Mouse (Mus musculus) bone marrow, adult 2 months (tissue): Measurements from ENCODE around the gene Cyp39a1. TPM values are rescaled to one million over a fixed set of nuclear protein-coding genes. Genes with fewer than 3 reads are reported as not detected.

Experiments used
- H3K27ac ChIP-seq: fragments of 200-500 bp; 2 replicates; pipeline ENCODE4 v1.5.1; 2012; ENCODE audit warnings: low read depth, mild to moderate bottlenecking, control low read depth, inconsistent platforms, low read length; ENCODE audit not compliant: control insufficient read depth, poor library complexity, insufficient read depth
- H3K4me1 ChIP-seq: fragments of 200-500 bp; 2 replicates; pipeline ENCODE4 v1.6.1; 2011; ENCODE audit warnings: low read length; ENCODE audit not compliant: control insufficient read depth, insufficient read depth
- H3K4me3 ChIP-seq: fragments of 200-500 bp; replicated peaks from 2 replicates; pipeline ENCODE3; 2011; ENCODE audit warnings: mild to moderate bottlenecking, low read depth, low read length, control low read depth; ENCODE audit not compliant: control insufficient read depth
- CTCF ChIP-seq: fragments of 200-500 bp; IDR thresholded peaks from 2 replicates; pipeline ENCODE4 v1.5.1; 2011; ENCODE audit warnings: low read length, control low read depth; ENCODE audit not compliant: control insufficient read depth, insufficient read depth
- POLR2A ChIP-seq: fragments of 200-500 bp; IDR thresholded peaks from 2 replicates; pipeline ENCODE4 v1.6.1; 2011; ENCODE audit warnings: low read depth, mild to moderate bottlenecking, control low read depth, low read length, borderline replicate concordance; ENCODE audit not compliant: control insufficient read depth
- WGBS: fragments of 180-500 bp; shearing (Covaris S2); methylation state at CpG from one replicate; pipeline ENCODE4 v1.1.7; 2018; 5-methylcytosine and 5-hydroxymethylcytosine counted together
- polyA plus RNA-seq: library from polyadenylated mRNA; stranded (reverse); fragments of >200 nt; gene quantifications from 2 replicates; pipeline ENCODE4 v1.2.4, GENCODE M21; 2011; ENCODE audit warnings: low replicate concordance; ENCODE audit not compliant: missing spikeins, insufficient read depth, insufficient read length

Gene Cyp39a1
- polyA plus RNA-seq, 1 experiment, result 2.4 TPM

DNA sequence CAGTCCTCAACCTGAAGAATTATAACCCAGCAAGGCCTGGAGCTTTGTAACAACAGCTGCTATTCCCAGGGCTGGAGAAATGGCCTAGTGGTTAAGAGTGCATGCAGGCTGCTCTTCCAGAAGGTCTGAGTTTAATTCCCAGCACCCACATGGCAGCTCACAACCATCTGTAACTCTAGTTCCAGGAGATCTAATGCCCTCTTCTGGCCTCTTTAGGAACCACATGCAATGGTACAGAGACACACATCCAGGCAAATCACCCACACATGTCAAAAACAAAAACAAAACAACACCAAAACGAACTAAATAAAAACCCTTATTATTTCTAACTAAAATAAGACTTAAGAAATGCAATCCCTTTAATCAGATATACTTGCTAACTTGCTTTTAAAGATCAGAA lies 26.4 kb upstream of the Cyp39a1 start:
- H3K4me1 ChIP-seq, result peaks cover 3% of the 10 kb centered on the region
- TF ChIP-seq CTCF (no peak), POLR2A (no peak)
- no peak overlapping the region for H3K27ac ChIP-seq
- WGBS, result 68% methylated on average over 1 of the region's 1 CpGs
- no peak overlapping the region for H3K4me3 ChIP-seq

DNA sequence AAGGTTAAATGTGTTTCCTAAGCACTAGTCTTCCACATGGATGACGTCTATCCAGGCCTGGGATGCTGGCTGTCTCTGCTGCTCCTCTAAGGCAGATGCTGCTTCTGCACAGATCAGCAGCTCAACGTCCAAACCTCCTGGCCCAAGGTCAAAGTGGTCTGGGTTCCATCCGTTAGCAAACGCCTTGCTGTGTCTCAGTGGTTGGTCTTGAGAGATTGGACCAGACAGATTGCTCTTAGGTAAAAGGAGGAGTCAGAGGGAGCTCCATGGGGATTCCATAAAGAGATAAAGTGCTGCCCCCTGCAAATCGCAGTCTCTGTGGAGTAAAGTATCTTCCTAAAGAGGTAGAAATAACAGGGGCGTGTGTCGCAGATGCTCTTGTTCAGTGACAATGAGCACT lies 24.0 kb upstream of the Cyp39a1 start:
- no peak overlapping the region for H3K27ac ChIP-seq
- TF ChIP-seq CTCF (no peak), POLR2A (no peak)
- no peak overlapping the region for H3K4me3 ChIP-seq
- peaks cover 3% of the 10 kb centered on the region for H3K4me1 ChIP-seq
- WGBS, result 87% methylated on average over 7 of the region's 7 CpGs

DNA sequence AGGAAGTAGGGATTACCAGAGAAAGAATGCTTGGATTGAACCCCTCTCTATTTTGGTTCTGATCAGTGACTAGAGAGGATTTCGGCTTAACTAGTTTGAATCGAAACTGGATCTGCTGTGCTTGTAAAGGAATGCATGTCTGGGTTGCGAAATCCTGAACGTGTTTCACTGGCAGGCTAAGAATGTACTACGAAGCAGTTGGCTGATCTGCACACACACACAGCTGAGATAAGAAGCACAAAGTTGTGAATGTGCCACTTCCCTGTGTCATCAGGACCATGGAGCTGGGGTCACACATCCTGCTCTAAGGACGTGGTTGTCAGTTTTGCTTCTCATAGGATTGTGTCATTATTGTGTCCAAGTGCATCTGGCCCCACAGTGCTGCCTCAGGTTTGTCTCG lies 22.9 kb upstream of the Cyp39a1 start:
- Histone ChIP-seq H3K4me3 (no peak overlapping the region), H3K27ac (no peak overlapping the region), H3K4me1 (peaks cover 3% of the 10 kb centered on the region)
- 30% methylated on average over 7 of the region's 7 CpGs for WGBS
- TF ChIP-seq CTCF (no peak), POLR2A (no peak)

DNA sequence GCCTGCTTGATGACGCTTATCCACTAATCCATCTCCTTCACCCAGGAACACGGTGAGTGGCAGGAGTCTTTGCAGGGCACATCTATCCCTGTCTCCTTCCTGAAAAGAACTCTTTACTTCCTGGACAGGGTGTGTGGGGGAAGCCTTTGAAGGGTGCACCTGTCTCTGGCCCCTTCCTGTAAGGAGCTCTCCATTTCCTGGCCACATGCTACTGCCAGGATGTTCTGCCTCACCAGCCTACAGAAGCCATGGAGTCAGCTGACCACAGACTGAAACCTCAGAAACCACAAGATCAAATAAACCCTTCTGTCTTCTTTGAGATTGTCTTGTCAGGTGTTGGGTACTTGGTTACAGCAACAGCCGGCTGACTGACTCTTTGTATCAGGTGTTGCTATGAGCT lies 22.1 kb upstream of the Cyp39a1 start:
- Histone ChIP-seq H3K4me1 (peaks cover 3% of the 10 kb centered on the region), H3K27ac (no peak overlapping the region), H3K4me3 (no peak overlapping the region)
- TF ChIP-seq CTCF, result no peak
- TF ChIP-seq POLR2A, result no peak
- WGBS, result 49% methylated on average over 3 of the region's 3 CpGs

DNA sequence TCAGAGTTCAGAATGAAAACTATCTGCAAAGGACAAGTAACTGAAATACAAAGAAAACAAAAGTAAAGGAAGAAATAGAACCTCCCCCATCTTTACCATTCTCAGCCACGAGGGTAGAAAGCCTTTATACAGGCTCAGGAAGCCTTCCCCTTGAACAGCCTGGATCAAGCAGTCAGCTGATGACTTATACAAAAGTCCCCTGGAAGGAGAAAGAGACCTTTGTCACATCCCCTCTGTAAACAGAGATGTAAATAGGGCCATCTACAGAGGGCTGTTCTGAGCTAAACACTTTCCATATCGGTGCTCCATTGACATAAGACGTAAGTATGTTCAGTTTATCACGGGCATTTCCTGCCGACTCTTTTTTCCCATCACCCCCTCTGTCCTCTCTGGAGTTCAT lies 20.3 kb upstream of the Cyp39a1 start:
- 80% methylated on average over 5 of the region's 5 CpGs for whole genome bisulfite sequencing
- H3K27ac ChIP-seq, result no peak overlapping the region
- H3K4me3 ChIP-seq, result no peak overlapping the region
- TF ChIP-seq CTCF (no peak), POLR2A (no peak)
- peaks cover 3% of the 10 kb centered on the region for H3K4me1 ChIP-seq

DNA sequence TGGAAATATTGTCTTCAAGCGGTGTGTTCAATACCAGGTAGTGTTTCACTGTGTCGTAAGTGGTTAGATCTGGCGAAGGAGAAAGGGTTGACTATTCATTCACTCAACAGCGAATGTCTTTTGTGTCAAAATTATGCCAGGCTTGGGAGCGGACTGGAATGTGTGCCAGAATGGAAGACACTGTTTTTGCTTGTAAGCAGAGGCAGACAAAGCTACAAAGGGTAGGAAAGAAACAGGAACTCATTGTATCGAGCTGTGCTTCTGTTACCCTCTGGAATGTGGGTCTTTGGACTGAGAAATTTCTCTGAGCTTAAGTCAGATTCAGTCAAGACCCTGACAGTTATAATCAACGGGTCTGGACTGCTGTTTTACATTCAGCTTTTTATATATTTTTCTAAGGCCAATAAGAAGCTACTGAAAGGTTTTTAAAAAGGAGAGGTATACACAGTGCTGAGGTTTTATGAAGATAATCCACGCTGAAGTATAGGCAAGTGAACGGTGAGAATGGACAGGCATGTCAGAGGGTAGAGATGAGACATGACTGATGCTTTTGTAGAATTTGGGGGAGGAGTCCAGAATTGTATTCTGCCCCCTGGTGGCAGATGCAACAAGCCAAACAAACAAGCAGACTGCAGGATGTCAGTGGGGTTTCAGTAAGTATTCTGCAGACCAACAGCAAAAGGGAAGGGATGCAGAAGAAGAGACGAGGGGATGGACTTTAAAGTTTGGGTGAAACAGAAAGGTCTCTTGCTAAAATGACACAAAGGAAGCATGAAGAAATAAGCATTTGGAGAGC lies 17.4 kb upstream of the Cyp39a1 start:
- peak; percentile 45; the same call in 1 of the 2 replicates for TF ChIP-seq CTCF
- TF ChIP-seq POLR2A, result no peak
- Histone ChIP-seq H3K4me1 (no peaks in the 10 kb centered on the region), H3K4me3 (no peak overlapping the region), H3K27ac (no peak overlapping the region)
- WGBS, result 79% methylated on average over 10 of the region's 10 CpGs

DNA sequence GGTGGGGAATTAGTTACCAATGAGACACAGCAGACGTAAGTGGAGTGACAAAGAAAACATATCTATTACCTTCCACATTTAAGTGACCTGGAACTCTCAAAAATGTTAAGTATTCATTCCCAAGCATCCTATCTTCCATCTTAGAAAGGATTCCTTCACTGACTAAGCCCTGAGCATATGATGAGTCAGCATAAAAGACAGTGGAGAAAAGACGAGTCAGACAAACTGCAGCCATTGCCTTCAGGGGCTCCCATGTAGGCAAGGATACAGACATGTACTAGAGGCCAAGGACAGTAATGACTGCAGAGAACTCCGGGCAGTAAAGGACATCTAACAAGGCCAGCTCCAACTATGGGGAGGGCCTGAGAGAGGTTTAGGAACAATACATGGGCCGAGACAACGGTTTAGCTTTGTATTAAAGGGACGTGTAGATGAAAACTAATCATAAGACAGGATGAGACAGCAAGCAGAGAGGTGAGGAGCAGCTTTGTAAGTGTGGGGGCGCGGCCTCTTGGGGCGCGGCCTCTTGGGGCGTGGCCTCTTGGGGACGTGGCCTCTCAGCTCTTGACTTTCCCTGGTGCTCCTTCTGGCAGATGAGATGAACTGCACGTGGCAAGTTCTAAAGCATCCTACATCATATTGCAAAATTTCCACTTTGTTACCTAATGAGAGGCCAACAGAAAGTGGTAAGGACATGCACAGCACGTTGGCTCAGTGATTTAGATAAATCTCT lies 15.7 kb upstream of the Cyp39a1 start:
- WGBS, result 73% methylated on average over 14 of the region's 14 CpGs
- H3K4me3 ChIP-seq, result no peak overlapping the region
- H3K4me1 ChIP-seq, result no peaks in the 10 kb centered on the region
- TF ChIP-seq CTCF, result no peak
- TF ChIP-seq POLR2A, result no peak
- no peak overlapping the region for H3K27ac ChIP-seq

DNA sequence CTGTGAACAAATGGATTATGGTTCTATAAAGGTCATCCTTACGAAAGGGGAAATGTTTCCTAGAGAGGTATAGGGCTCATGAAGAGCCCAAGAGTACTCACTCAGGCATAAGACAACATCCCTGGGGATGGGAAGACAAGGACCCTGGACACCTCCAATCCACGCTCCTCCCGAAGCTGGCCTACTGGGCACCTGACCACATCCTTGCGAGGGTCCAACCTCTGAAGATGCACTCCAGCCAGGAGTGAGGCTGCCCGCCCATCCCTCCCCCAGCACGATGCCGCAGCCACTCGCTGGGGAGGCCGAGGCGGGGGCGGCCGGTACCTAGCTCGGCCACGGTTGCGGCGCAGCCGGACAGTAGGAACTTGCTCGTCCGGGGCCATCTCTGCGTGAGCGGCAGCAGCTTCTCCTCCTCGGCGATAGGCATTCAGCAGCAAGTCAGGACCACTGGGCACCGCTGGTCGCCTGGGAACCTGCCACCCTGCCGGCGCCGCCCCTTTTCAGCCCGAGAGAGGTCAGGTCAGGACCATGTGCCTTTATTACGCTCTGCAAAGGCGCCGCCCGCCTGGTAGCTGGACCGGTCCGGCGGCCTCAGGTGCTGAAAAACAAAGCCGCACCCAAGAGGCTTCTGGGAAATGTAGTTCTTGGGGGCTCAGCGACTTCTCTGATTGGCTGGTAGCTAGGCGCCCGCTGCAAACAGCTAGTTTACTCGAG lies 492 bp upstream of the Cyp39a1 start, which contains the start of gene Slc25a27:
Gene Slc25a27 (minus strand): TSS at position 639 of the 714 bp plus-strand sequence.
- H3K27ac ChIP-seq, result peak within 1 kb of the TSS; percentile 41; the same call in 1 of the 2 replicates
- TF ChIP-seq POLR2A (no peak), CTCF (no peak)
- H3K4me1 ChIP-seq, result no peaks in the 10 kb centered on the region; the same call in 1 of the 2 replicates
- WGBS, result under 1% methylated on average over 41 of the region's 41 CpGs
- peak within 1 kb of the TSS; percentile 83 for H3K4me3 ChIP-seq
